Mouse (Mus musculus) neural tube, embryonic 12.5 days (tissue): ENCODE measurements around the gene C1qa. TPM values are rescaled to one million over a fixed set of nuclear protein-coding genes. Genes with fewer than 3 reads are reported as not detected.
A peak's percentile ranks its signal among the peaks of the same experiment; 100 is the strongest.

Source experiments
- ATAC-seq: fragments of 200-750 bp; cut with Nextera tagmentation; 2 replicates; pipeline ENCODE4 v1.8.0; 2017; ENCODE audit warnings: low read depth, mild to moderate bottlenecking, moderate TSS enrichment, moderate library complexity; ENCODE audit not compliant: low FRiP score
- H3K27ac ChIP-seq: fragments of 300-500 bp; sonication (generic); 2 replicates; pipeline ENCODE4 v1.5.1; 2016
- H3K27me3 ChIP-seq: fragments of 300-500 bp; sonication (generic); replicated peaks from 2 replicates; pipeline ENCODE4 v1.6.1; 2016; ENCODE audit warnings: mild to moderate bottlenecking
- H3K36me3 ChIP-seq: fragments of 300-500 bp; sonication (generic); 2 replicates; pipeline ENCODE4 v1.6.1; 2016; ENCODE audit warnings: mild to moderate bottlenecking
- H3K4me1 ChIP-seq: fragments of 300-500 bp; sonication (generic); 2 replicates; pipeline ENCODE4 v1.6.1; 2016
- H3K4me2 ChIP-seq: fragments of 300-500 bp; sonication (generic); replicated peaks from 2 replicates; pipeline ENCODE4 v1.6.1; 2016; ENCODE audit warnings: mild to moderate bottlenecking
- H3K4me3 ChIP-seq: fragments of 300-500 bp; sonication (generic); 2 replicates; pipeline ENCODE4 v1.5.1; 2016
- H3K9ac ChIP-seq: fragments of 300-500 bp; sonication (generic); 2 replicates; pipeline ENCODE4 v1.6.1; 2016; ENCODE audit warnings: mild to moderate bottlenecking
- H3K9me3 ChIP-seq: fragments of 300-500 bp; sonication (generic); 2 replicates; pipeline ENCODE4 v1.6.1; 2016; ENCODE audit warnings: mild to moderate bottlenecking
- WGBS: fragments of 180-500 bp; shearing (Covaris S2); methylation state at CpG from one replicate; pipeline ENCODE4 v1.1.7; 2016; 5-methylcytosine and 5-hydroxymethylcytosine counted together
- polyA plus RNA-seq: library from polyadenylated mRNA; unstranded; fragments of >200 nt; fragmentation: Nextera tagmentation; extraction: Ambion mirVana; gene quantifications from 2 replicates; pipeline ENCODE4 v1.2.1, GENCODE M21; 2016

The C1qa gene
- polyA plus RNA-seq, 1 experiment from 2014 or later, result 21.0 TPM

DNA sequence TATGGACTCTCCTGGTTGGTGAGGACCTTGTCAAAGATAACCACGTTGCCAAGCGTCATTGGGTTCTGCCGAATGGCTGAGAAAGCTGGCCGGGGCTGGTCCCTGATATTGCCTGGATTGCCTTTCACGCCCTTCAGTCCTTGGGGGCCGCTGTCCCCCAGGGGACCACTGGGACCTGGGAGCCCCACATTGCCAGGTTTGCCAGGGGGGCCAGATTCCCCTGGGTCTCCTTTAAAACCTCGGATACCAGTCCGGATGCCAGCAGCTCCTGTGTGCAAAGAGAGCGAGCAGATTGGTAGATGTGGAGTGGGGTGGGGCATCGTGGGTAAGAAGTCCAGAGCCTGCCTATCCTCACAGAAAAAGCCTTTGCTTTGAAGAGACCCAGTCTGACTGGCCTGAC lies 2.1 kb downstream of the C1qa start:
- Histone ChIP-seq H3K36me3 (no peaks in the 10 kb centered on the region), H3K27me3 (peaks cover 34% of the 10 kb centered on the region), H3K4me1 (peaks cover 4% of the 10 kb centered on the region), H3K27ac (no peak overlapping the region), H3K4me3 (no peak overlapping the region), H3K9me3 (no peaks in the 10 kb centered on the region), H3K4me2 (no peak overlapping the region), H3K9ac (no peak overlapping the region)
- WGBS, result 42% methylated on average over 10 of the region's 10 CpGs
- no peak for ATAC-seq

DNA sequence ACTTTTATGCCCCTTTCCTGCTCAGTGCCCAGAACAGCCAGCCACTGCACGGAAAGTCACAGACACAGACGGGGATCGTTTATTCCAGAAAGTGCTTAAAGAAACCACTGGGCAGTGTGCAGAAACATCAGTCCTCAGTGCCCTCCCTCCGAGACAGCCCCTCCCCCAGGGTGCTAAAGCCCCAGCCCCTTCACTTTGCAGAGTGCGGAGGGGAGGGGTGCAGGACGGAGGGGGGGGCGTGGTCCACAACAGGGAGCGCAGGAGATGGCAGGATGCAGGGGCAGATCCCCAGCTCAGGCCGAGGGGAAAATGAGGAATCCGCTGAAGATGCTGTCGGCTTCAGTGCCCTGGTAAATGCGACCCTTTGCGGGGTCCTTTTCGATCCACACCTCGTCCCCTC lies 2.7 kb downstream of the C1qa start:
- Histone ChIP-seq H3K4me3 (no peak overlapping the region), H3K4me1 (peaks cover 4% of the 10 kb centered on the region), H3K27ac (no peak overlapping the region), H3K9ac (0 out of 2 replicates have a peak overlapping the region, but pooled peaks have one; percentile 10), H3K4me2 (peak overlapping the region; percentile 37), H3K36me3 (no peaks in the 10 kb centered on the region), H3K27me3 (peaks cover 39% of the 10 kb centered on the region), H3K9me3 (no peaks in the 10 kb centered on the region)
- no peak for ATAC-seq
- 5% methylated on average over 15 of the region's 15 CpGs for WGBS

DNA sequence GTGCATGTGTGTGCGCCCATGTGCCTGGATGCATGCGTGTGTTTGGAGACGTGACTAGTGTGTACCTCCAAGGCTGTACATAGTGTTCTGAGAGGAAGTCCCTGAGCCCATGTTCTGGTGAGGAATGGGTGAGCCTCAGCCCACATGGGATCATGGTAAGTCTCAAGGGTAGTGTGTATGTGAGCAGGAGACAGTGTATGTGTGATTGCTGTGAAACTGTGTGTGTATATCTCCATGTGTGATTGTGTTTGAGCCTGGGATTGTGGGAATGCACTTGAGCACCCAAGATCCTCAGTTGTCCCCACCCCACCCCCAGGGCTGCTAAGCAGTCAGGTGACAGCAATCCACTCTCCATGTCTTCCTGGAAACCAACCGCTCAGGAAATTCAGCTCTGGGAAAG lies 3.8 kb downstream of the C1qa start:
- Histone ChIP-seq H3K36me3 (no peaks in the 10 kb centered on the region), H3K4me3 (no peak overlapping the region)
- 77% methylated on average over 4 of the region's 4 CpGs for WGBS

DNA sequence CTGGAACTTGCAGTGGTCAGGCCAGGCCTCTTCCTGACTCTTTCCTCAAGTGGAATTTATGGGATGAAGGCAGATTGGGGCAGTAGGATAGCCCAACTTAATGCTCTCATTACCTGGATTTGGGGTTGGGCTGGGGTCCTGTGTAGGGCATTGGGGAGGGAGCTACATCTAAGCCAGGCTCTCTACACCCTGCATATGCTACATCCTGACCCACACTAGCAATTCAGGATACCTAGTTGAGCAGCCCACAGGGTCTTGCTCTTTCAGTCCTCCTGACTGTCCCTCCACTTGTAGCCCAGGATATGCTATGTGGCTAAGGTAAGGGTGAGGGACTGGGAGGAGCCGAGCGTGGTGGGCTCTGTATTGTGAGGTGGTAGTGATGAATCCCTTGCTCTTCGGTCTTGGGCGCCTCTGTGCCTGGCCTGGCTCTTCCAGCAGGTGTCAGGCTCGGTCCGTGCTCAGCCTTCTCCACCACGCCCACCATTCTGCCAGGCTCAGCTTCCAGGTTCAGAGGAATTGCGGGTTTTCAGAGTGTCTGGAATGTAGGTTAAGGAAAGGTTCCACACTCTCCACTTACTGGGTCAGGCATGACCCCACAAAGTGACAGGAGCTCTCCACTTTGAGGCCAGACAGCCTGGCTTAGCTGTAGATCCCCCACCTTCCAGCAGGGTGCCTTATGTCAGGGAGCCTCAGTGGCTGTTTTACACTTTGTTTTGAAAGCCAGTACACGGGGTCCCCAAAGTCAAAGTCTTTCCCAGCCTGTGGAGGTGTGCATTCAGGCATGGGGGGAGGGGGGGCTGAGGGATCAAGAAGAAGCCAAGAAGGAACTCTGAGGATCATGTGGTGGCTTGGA lies 4.7 kb downstream of the C1qa start:
- H3K4me3 ChIP-seq, result no peak overlapping the region
- WGBS, result 8% methylated on average over 9 of the region's 9 CpGs
- H3K27me3 ChIP-seq, result peaks cover 41% of the 10 kb centered on the region

More for the DNA sequence above, 3.8 kb downstream of the C1qa start:
- H3K27me3 ChIP-seq, result peaks cover 41% of the 10 kb centered on the region
- peaks cover 4% of the 10 kb centered on the region for H3K4me1 ChIP-seq
- H3K27ac ChIP-seq, result no peak overlapping the region
- H3K9me3 ChIP-seq, result no peaks in the 10 kb centered on the region
- no peak overlapping the region for H3K9ac ChIP-seq
- ATAC-seq, result 0 out of 2 replicates have a peak, but pooled peaks have one; percentile 14
- no peak overlapping the region for H3K4me2 ChIP-seq

DNA sequence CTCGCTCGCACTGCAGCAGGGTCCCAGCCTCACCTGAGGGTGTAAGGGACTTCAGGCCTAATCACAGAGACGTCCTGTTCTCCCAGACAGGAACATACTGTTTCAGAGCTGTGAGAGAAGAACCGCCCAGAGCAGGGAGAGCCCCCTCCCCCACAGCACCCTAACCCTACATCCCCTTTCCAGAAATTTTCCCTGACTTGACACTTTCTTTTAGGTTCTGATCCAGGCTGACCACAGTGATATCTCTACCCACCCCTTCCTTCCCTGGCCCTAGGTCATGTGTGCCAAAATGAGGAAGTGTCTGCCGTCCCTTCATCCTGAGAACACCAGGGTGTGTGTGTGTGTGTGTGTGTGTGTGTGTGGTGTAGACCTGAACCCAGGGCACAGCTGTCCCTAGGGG lies 5.8 kb downstream of the C1qa start, which contains the start of gene C1qc:
Gene C1qc, minus strand, starts transcription at position 255 of the 400 bp plus-strand sequence.
- WGBS, result 64% methylated on average over 5 of the region's 5 CpGs
- Histone ChIP-seq H3K27me3 (peaks cover 38% of the 10 kb centered on the region), H3K9ac (no peak within 1 kb of the TSS)

More for the DNA sequence above, 4.7 kb downstream of the C1qa start:
- no peaks in the 10 kb centered on the region for H3K36me3 ChIP-seq
- H3K4me2 ChIP-seq, result no peak overlapping the region
- no peaks in the 10 kb centered on the region for H3K9me3 ChIP-seq
- ATAC-seq, result peak; percentile 65
- H3K4me1 ChIP-seq, result peaks cover 4% of the 10 kb centered on the region
- no peak overlapping the region for H3K9ac ChIP-seq
- H3K27ac ChIP-seq, result no peak overlapping the region

DNA sequence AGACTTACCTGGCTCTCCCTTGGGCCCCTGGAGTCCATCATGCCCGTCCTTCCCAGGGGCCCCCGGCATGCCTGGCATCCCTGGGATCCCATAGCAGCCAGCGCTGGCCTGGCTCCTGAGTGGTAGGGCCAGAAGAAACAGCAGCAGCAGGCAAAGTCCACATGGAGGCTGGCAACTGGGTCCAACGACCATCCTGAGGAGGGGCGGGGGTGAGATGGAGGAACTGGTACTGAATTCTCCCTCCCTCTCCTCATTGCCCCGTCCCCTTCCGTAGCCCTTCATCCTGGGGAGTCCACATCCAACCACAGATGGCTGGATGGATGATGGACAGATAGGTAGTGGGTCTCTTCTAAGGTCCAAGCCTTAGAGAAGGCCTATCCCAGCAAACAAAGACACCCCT lies 6.2 kb downstream of the C1qa start:
- no peak overlapping the region for H3K27ac ChIP-seq
- H3K36me3 ChIP-seq, result no peaks in the 10 kb centered on the region
- H3K4me2 ChIP-seq, result no peak overlapping the region
- no peaks in the 10 kb centered on the region for H3K9me3 ChIP-seq
- H3K4me3 ChIP-seq, result no peak overlapping the region
- peaks cover 38% of the 10 kb centered on the region for H3K27me3 ChIP-seq
- no peak overlapping the region for H3K9ac ChIP-seq
- peaks cover 4% of the 10 kb centered on the region for H3K4me1 ChIP-seq
- ATAC-seq, result no peak
- WGBS, result 64% methylated on average over 7 of the region's 7 CpGs

More for the DNA sequence above, 5.8 kb downstream of the C1qa start, which contains the start of gene C1qc:
- Histone ChIP-seq H3K9me3 (no peaks in the 10 kb centered on the region), H3K27ac (no peak within 1 kb of the TSS), H3K4me1 (peaks cover 4% of the 10 kb centered on the region), H3K4me3 (no peak within 1 kb of the TSS), H3K36me3 (no peaks in the 10 kb centered on the region), H3K4me2 (no peak within 1 kb of the TSS)
- no peak for ATAC-seq

DNA sequence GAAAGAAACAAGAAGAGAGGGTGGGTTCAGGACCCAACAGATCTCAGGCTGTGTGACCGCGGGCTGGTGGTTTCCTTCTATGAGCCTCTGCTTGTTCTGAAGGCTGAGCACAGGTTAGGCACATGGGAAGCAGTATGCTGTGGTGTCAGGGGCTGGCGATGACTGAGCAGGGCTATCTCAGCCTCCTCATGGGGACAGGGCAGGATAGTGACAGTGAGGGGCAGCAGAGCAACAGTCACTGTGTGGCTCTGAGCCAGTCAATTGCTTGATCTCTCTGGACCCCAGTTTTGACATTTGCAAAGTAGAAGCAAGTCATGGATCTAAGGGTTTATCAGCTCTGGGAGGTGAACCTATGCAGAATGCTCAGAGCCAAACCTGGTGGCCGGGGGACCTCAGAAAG lies 7.5 kb downstream of the C1qa start:
- WGBS, result 88% methylated on average over 4 of the region's 4 CpGs
- no peak for ATAC-seq
- no peak overlapping the region for H3K27ac ChIP-seq
- H3K4me3 ChIP-seq, result no peak overlapping the region
- H3K9ac ChIP-seq, result no peak overlapping the region
- H3K27me3 ChIP-seq, result peaks cover 29% of the 10 kb centered on the region
- H3K36me3 ChIP-seq, result no peaks in the 10 kb centered on the region
- no peaks in the 10 kb centered on the region for H3K9me3 ChIP-seq
- H3K4me1 ChIP-seq, result peaks cover 4% of the 10 kb centered on the region
- H3K4me2 ChIP-seq, result no peak overlapping the region

DNA sequence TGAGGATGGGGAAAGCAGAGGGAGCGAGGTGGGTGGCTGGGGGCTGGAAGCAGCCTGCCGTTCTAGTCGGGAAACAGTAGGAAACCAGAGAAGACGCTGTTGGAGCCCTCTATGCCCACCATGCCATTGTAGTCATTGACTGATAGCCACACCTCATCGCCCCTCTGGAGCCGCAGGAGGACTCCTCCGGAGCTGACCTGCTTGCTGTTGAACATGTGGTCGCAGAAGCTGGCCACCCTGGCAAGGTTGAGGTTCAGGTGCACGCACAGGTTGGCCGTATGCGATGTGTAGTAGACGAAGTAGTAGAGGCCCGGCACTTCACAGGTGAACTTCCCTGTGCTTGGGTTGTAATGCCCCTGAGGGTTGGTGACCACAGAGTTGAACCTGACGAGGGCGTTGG lies 8.6 kb downstream of the C1qa start:
- Histone ChIP-seq H3K9me3 (no peaks in the 10 kb centered on the region), H3K27me3 (peaks cover 20% of the 10 kb centered on the region), H3K4me1 (no peaks in the 10 kb centered on the region), H3K9ac (no peak overlapping the region), H3K27ac (no peak overlapping the region), H3K4me2 (no peak overlapping the region), H3K36me3 (no peaks in the 10 kb centered on the region), H3K4me3 (no peak overlapping the region)
- no peak for ATAC-seq
- 85% methylated on average over 15 of the region's 15 CpGs for WGBS

DNA sequence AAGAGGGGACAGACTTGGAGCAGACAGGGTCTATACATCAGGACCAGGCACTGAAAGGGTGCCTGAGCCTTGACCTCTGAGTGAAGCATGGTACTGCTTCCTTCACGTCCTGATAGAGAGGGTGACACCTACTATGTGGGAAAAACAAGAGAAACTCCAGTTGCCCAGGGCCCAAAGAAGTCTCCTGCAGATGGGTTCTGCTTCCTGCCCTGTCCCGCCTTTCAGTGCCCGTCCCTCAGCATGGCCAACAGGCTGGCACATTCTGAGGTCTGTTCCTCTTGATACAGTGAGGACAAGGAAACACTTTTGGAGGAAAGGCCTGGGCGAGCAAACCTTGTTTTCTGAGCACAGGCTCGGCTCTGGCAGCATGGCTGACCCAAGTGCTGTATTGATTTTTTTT lies 10.9 kb downstream of the C1qa start:
- 75% methylated on average over 5 of the region's 5 CpGs for WGBS
- no peaks in the 10 kb centered on the region for H3K36me3 ChIP-seq
- H3K4me1 ChIP-seq, result no peaks in the 10 kb centered on the region
- no peaks in the 10 kb centered on the region for H3K9me3 ChIP-seq
- peaks cover 13% of the 10 kb centered on the region for H3K27me3 ChIP-seq
- H3K4me2 ChIP-seq, result no peak overlapping the region
- H3K4me3 ChIP-seq, result no peak overlapping the region
- H3K9ac ChIP-seq, result no peak overlapping the region
- ATAC-seq, result no peak
- no peak overlapping the region for H3K27ac ChIP-seq

DNA sequence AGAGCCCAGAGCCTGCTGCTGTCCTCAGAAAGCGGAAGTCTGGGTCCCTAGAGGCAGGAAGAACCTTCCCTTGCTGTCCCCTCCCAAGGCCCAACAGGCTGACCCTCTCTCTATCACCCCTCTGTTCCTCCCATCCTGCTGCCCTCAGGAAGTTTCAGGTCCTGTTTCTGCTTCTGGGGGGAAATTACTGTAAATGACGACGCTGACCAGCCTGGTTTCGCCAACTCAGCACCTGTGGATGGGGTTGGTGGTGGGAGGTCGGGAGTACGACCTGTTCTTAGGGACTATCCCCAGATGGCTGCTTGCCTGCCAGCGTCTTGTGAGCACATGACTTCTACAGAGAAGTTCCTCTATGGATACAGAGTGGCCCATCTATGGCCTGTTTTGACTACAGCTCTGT lies 12.5 kb downstream of the C1qa start, which contains the start of gene C1qb:
Gene C1qb, minus strand, starts transcription at position 87 of the 400 bp plus-strand sequence.
- Histone ChIP-seq H3K4me2 (no peak within 1 kb of the TSS), H3K27ac (no peak within 1 kb of the TSS), H3K9ac (no peak within 1 kb of the TSS), H3K36me3 (no peaks in the 10 kb centered on the region), H3K27me3 (peaks cover 4% of the 10 kb centered on the region; the same call in 1 of the 2 replicates), H3K9me3 (no peaks in the 10 kb centered on the region), H3K4me1 (no peaks in the 10 kb centered on the region), H3K4me3 (no peak within 1 kb of the TSS)
- no peak for ATAC-seq
- WGBS, result 74% methylated on average over 7 of the region's 7 CpGs

DNA sequence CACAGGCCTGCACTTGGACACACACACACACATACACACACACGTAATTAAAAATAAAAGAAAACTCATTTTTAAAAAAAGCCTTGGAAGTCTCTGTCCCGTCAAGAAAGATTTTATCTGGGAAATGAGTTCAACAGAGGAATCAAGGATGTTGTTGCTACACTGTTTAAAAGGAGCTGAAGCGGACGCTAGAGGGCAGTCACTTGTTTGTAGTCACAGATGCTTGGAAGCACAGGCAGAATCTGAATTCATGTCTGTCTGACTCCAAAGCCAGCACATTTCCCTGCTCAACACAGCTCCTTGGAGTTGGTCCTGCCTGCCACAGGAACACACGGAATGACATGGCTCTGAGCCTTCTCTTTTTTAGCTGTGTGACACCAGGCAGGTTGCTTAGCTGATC lies 20.0 kb downstream of the C1qa start:
- no peak for ATAC-seq
- H3K4me1 ChIP-seq, result no peaks in the 10 kb centered on the region
- 29% methylated on average over 5 of the region's 5 CpGs for WGBS

DNA sequence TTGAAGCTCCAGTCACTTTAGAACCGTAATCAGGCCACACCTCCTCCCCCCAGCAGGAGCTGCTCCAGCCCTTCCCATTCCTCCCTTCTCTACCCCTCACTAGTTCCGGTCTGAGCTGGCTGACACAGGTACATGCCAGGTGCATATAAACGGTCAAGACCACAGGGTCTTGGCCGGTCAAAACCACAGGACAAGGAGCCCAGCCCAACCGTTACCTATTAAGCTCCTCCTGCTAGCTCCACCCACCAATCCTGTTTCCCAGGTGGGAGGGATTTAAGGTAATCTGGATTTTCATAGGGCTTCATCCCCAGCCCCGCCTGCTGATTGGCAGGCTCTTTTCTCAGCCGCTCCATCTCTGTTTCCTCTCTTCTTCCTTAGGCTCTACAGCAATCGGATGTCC lies 20.4 kb downstream of the C1qa start:
- H3K9ac ChIP-seq, result no peak overlapping the region
- no peaks in the 10 kb centered on the region for H3K36me3 ChIP-seq
- no peak overlapping the region for H3K4me3 ChIP-seq
- no peak overlapping the region for H3K27ac ChIP-seq
- 56% methylated on average over 8 of the region's 8 CpGs for WGBS
- no peak for ATAC-seq
- no peaks in the 10 kb centered on the region for H3K27me3 ChIP-seq
- no peaks in the 10 kb centered on the region for H3K4me1 ChIP-seq
- no peak overlapping the region for H3K4me2 ChIP-seq
- H3K9me3 ChIP-seq, result no peaks in the 10 kb centered on the region

More for the DNA sequence above, 20.0 kb downstream of the C1qa start:
- Histone ChIP-seq H3K27ac (no peak overlapping the region), H3K9me3 (no peaks in the 10 kb centered on the region), H3K27me3 (no peaks in the 10 kb centered on the region), H3K4me3 (no peak overlapping the region), H3K9ac (no peak overlapping the region), H3K36me3 (no peaks in the 10 kb centered on the region), H3K4me2 (no peak overlapping the region)

DNA sequence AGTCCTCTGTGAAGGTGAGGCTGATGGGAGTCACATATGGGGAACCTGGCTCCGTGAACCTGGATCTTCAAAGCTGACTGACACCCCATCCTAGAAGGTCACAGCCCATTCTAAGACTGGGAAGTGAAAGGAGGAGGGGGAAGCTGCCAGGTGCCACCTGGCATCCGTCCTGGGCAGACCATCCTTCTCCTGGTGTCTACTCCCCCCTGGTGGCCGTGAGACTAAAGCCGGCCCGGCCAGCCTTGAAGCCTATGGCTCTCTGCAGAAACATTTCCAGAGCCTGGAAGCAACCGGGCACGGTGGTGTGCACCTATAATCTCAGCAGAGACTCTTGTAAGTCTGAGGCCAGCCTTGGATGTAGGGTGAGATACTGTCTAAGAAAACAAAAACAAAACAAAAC lies 21.6 kb downstream of the C1qa start:
- ATAC-seq, result no peak
- no peak overlapping the region for H3K9ac ChIP-seq
- H3K27me3 ChIP-seq, result no peaks in the 10 kb centered on the region
- H3K4me3 ChIP-seq, result no peak overlapping the region
- no peak overlapping the region for H3K27ac ChIP-seq
- H3K4me2 ChIP-seq, result no peak overlapping the region
- no peaks in the 10 kb centered on the region for H3K9me3 ChIP-seq
- H3K36me3 ChIP-seq, result no peaks in the 10 kb centered on the region
- H3K4me1 ChIP-seq, result no peaks in the 10 kb centered on the region
- WGBS, result 23% methylated on average over 7 of the region's 7 CpGs
